Mouse (Mus musculus) MEL (cell line): ENCODE data around the gene Zkscan5.

ENCODE experiments used
- CTCF ChIP-seq, 3 experiments: IDR thresholded peaks in 2 of 3; conservative IDR thresholded peaks in 1 of 3; 2 replicates each; pipeline ENCODE4 v1.5.1; 2011 to 2012; ENCODE audit warnings: low read length in 3 of 3, low read depth in 2 of 3, mild to moderate bottlenecking in 2 of 3, improper control_type of control experiment in 1 of 3, inconsistent platforms in 1 of 3, mixed read lengths in 1 of 3, moderate library complexity in 1 of 3; ENCODE audit not compliant: control insufficient read depth in 1 of 3, insufficient read depth in 1 of 3, poor library complexity in 1 of 3, severe bottlenecking in 1 of 3
- MAFK ChIP-seq: IDR thresholded peaks from 2 replicates; pipeline ENCODE4 v1.6.1; 2011; ENCODE audit warnings: low read depth, mild to moderate bottlenecking, low read length, improper control_type of control experiment, borderline replicate concordance
- POLR2A ChIP-seq, 2 experiments: IDR thresholded peaks; 2 replicates each; pipeline ENCODE4 v1.6.1; 2011 to 2012; ENCODE audit warnings: low read length in 2 of 2, mild to moderate bottlenecking in 2 of 2, control low read depth in 1 of 2, improper control_type of control experiment in 1 of 2, low read depth in 1 of 2, moderate library complexity in 1 of 2; ENCODE audit not compliant: control insufficient read depth in 1 of 2, insufficient read depth in 1 of 2, poor library complexity in 1 of 2
- USF1 ChIP-seq: IDR thresholded peaks from 2 replicates; pipeline ENCODE4 v1.6.1; 2014; ENCODE audit warnings: low read depth, mild to moderate bottlenecking, inconsistent platforms, low read length, improper control_type of control experiment, moderate library complexity
- USF2 ChIP-seq, 2 experiments: IDR thresholded peaks; 2 replicates each; pipeline ENCODE4 v1.6.1; 2011 to 2012; ENCODE audit warnings: improper control_type of control experiment in 2 of 2, low read length in 2 of 2, borderline replicate concordance in 1 of 2, inconsistent platforms in 1 of 2, low read depth in 1 of 2, mild to moderate bottlenecking in 1 of 2; ENCODE audit not compliant: insufficient read depth in 1 of 2
- ZC3H11A ChIP-seq: IDR thresholded peaks from 2 replicates; pipeline ENCODE4 v1.6.1; 2012; ENCODE audit warnings: low read depth, mild to moderate bottlenecking, inconsistent platforms, low read length, improper control_type of control experiment

- TF ChIP-seq MAFK (no peak), CTCF (IDR thresholded peaks at IDR 0.05 in 2 of 3, conservative IDR thresholded peaks at IDR 0.05 in 1 of 3; ENCODE audit: control insufficient read depth in 1 of 3, insufficient read depth in 1 of 3, low read depth in 2 of 3, low read length in 3 of 3, poor library complexity in 1 of 3, severe bottlenecking in 1 of 3) (no peak), USF2 (IDR thresholded peaks at IDR 0.05; ENCODE audit: borderline replicate concordance in 1 of 2, insufficient read depth in 1 of 2, low read depth in 1 of 2, low read length in 2 of 2) (no peak), POLR2A (IDR thresholded peaks at IDR 0.05; ENCODE audit: control insufficient read depth in 1 of 2, insufficient read depth in 1 of 2, low read depth in 1 of 2, low read length in 2 of 2, poor library complexity in 1 of 2) (no peak), ZC3H11A (no peak), USF1 (no peak)
Observed at GRCm38 (mm10) chr5:145164710-145165109, 39.7 kb upstream of the Zkscan5 start.
